Mouse (Mus musculus): Measurements from ENCODE around the gene Zfp36l2.

DNA sequence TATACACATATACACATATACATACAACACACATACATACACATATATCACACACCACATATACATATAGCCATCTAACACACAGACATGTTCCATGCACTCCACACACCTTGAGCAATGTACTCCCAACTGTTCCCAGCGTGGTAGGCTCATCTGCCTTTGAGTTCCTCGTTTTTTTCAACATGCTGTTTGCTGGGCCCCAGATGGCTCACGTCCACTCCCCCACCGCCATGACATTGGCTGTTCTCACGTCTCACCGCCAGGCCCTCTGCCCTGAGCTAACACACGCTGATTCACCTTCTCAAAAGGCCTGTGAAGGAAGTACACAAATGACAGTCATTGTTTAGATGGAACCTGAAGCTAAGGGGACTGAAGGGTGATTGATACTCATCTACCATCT lies 52.5 kb downstream of the Zfp36l2 start:
- no peak for TF ChIP-seq BHLHE40 (IDR thresholded peaks at IDR 0.05; ENCODE audit: low read depth, low read length)
- no peak for TF ChIP-seq TCF12 (IDR thresholded peaks at IDR 0.05; ENCODE audit: low read depth, low read length)
- no peak for TF ChIP-seq MAX (IDR thresholded peaks at IDR 0.05; ENCODE audit: low read length)
- no peak for TF ChIP-seq EP300 (IDR thresholded peaks at IDR 0.05; ENCODE audit: low read length)
- TF ChIP-seq POLR2A (IDR thresholded peaks at IDR 0.05; ENCODE audit: low read depth, low read length) = no peak
- no peak for TF ChIP-seq RAD21 (IDR thresholded peaks at IDR 0.05; ENCODE audit: low read depth, low read length)
- no peak for TF ChIP-seq E2F4 (IDR thresholded peaks at IDR 0.05; ENCODE audit: insufficient replicate concordance, low read depth, low read length)
